Mouse (Mus musculus) naive thymus-derived CD4-positive, alpha-beta T cell, adult 2 months (primary cell): ENCODE measurements around the gene Smg1.
A peak's percentile ranks its signal among the peaks of the same experiment; 100 is the strongest.

Experiments used
- DNase-seq: peaks from one replicate; pipeline ENCODE4 v3.0.0-alpha.2; 2011; ENCODE audit warnings: low read depth

The Smg1 gene

GRCm38 (mm10) chr7:118243453-118244385 is at the start of gene Smg1:
Gene Smg1 (minus strand): TSS chr7:118243670.
- DNase-seq = peak; percentile 100

GRCm38 (mm10) chr7:118283186-118283585 is 39.7 kb upstream of the Smg1 start:
- no peak for DNase-seq

GRCm38 (mm10) chr7:118282543-118282942 is 39.1 kb upstream of the Smg1 start:
- no peak for DNase-seq

- DNase-seq = peak; percentile 80
These were observed 36.1 kb upstream of the Smg1 start for GRCm38 (mm10) chr7:118279521-118279920.

GRCm38 (mm10) chr7:118277335-118277910 is 34.0 kb upstream of the Smg1 start:
- DNase-seq = peak; percentile 89

- no peak for DNase-seq
These were observed 33.3 kb upstream of the Smg1 start for GRCm38 (mm10) chr7:118276684-118277334.

GRCm38 (mm10) chr7:118275265-118275664 is 31.8 kb upstream of the Smg1 start:
- peak; percentile 80 for DNase-seq

GRCm38 (mm10) chr7:118274851-118275250 is 31.4 kb upstream of the Smg1 start:
- peak; percentile 54 for DNase-seq

GRCm38 (mm10) chr7:118274169-118274568 is 30.7 kb upstream of the Smg1 start:
- DNase-seq = no peak

- DNase-seq = no peak
These were observed 22.6 kb upstream of the Smg1 start for GRCm38 (mm10) chr7:118266099-118266498.

GRCm38 (mm10) chr7:118263606-118264005 is 20.1 kb upstream of the Smg1 start:
- DNase-seq = no peak

- peak; percentile 81 for DNase-seq
These were observed 18.9 kb upstream of the Smg1 start for GRCm38 (mm10) chr7:118262409-118262808.

- DNase-seq = peak; percentile 60
These were observed 16.3 kb upstream of the Smg1 start for GRCm38 (mm10) chr7:118259676-118260305.

- DNase-seq = no peak
These were observed 15.0 kb upstream of the Smg1 start for GRCm38 (mm10) chr7:118258451-118258850.

GRCm38 (mm10) chr7:118256740-118257139 is 13.3 kb upstream of the Smg1 start:
- DNase-seq = no peak

- no peak for DNase-seq
These were observed 11.0 kb upstream of the Smg1 start for GRCm38 (mm10) chr7:118254460-118254859.

- DNase-seq = peak; percentile 59
These were observed 10.5 kb upstream of the Smg1 start for GRCm38 (mm10) chr7:118254015-118254414.

GRCm38 (mm10) chr7:118252979-118253378 is 9.5 kb upstream of the Smg1 start:
- no peak for DNase-seq

- DNase-seq = peak; percentile 37
These were observed 8.9 kb upstream of the Smg1 start for GRCm38 (mm10) chr7:118252349-118252748.

GRCm38 (mm10) chr7:118251392-118252170 is 8.1 kb upstream of the Smg1 start:
- DNase-seq = no peak

- no peak for DNase-seq
These were observed 7.2 kb upstream of the Smg1 start for GRCm38 (mm10) chr7:118250482-118251160.
